Mouse (Mus musculus) monocyte, adult 2 months (primary cell): ENCODE data around the gene Scfd2.
A peak's percentile ranks its signal among the peaks of the same experiment; 100 is the strongest.

Experiments used
- DNase-seq, 2 experiments: peaks; one replicate each; pipeline ENCODE4 v3.0.0; 2022; ENCODE audit warnings: low spot score in 2 of 2, low read depth in 1 of 2

Gene Scfd2

GRCm38 (mm10) chr5:74531630-74532280 is at the start of gene Scfd2:
Gene Scfd2 (minus strand): TSS chr5:74531759.
- DNase-seq = peak; percentile 83 to 96

GRCm38 (mm10) chr5:74571767-74572166 is 40.2 kb upstream of the Scfd2 start:
- no peak for DNase-seq

- no peak for DNase-seq
Observed at GRCm38 (mm10) chr5:74561151-74561550, 29.6 kb upstream of the Scfd2 start.

- DNase-seq = no peak
Observed at GRCm38 (mm10) chr5:74549566-74549965, 18.0 kb upstream of the Scfd2 start.

GRCm38 (mm10) chr5:74545606-74546005 is 14.0 kb upstream of the Scfd2 start:
- no peak for DNase-seq

- DNase-seq = no peak
Observed at GRCm38 (mm10) chr5:74536180-74536947, 4.8 kb upstream of the Scfd2 start.

- peak; percentile 24 to 75 for DNase-seq
Observed at GRCm38 (mm10) chr5:74535240-74536021, 3.9 kb upstream of the Scfd2 start, which contains the start of gene Fip1l1. Gene Fip1l1 (plus strand): TSS chr5:74535449.

GRCm38 (mm10) chr5:74530785-74531184 is 774 bp downstream of the Scfd2 start:
- DNase-seq = no peak

GRCm38 (mm10) chr5:74527025-74527424 is 4.5 kb downstream of the Scfd2 start:
- DNase-seq = no peak

- no peak for DNase-seq
Observed at GRCm38 (mm10) chr5:74511686-74512085, 19.9 kb downstream of the Scfd2 start.

- no peak for DNase-seq
Observed at GRCm38 (mm10) chr5:74492705-74493104, 38.9 kb downstream of the Scfd2 start.

- DNase-seq = no peak
Observed at GRCm38 (mm10) chr5:74484646-74485045, 46.9 kb downstream of the Scfd2 start.

- no peak for DNase-seq
Observed at GRCm38 (mm10) chr5:74482633-74483032, 48.9 kb downstream of the Scfd2 start.

- no peak for DNase-seq
Observed at GRCm38 (mm10) chr5:74482034-74482433, 49.5 kb downstream of the Scfd2 start.

GRCm38 (mm10) chr5:74480409-74480808 is 51.1 kb downstream of the Scfd2 start:
- no peak for DNase-seq

- no peak for DNase-seq
Observed at GRCm38 (mm10) chr5:74479947-74480346, 51.6 kb downstream of the Scfd2 start.

- no peak for DNase-seq
Observed at GRCm38 (mm10) chr5:74479157-74479556, 52.4 kb downstream of the Scfd2 start.

GRCm38 (mm10) chr5:74476551-74476950 is 55.0 kb downstream of the Scfd2 start:
- DNase-seq = no peak

GRCm38 (mm10) chr5:74473117-74473516 is 58.4 kb downstream of the Scfd2 start:
- no peak for DNase-seq

GRCm38 (mm10) chr5:74470819-74471218 is 60.7 kb downstream of the Scfd2 start:
- DNase-seq = no peak

- DNase-seq = no peak
Observed at GRCm38 (mm10) chr5:74469620-74470019, 61.9 kb downstream of the Scfd2 start.

- no peak for DNase-seq
Observed at GRCm38 (mm10) chr5:74467753-74468152, 63.8 kb downstream of the Scfd2 start.
